Mouse (Mus musculus) E14TG2a.4 (cell line): Measurements from ENCODE around the gene Gm3642.
A peak's percentile ranks its signal among the peaks of the same experiment; 100 is the strongest.
"Not testable (repeated sequence)": the region's sequence is repeated elsewhere in the genome, so short reads cannot be mapped to it uniquely, and the experiment has no call there.

Experiments
- H3K27me3 ChIP-seq: 2 replicates; pipeline ENCODE4 v1.6.1; 2014; ENCODE audit warnings: low read length, control low read depth; ENCODE audit not compliant: insufficient read depth
- H3K36me3 ChIP-seq: 2 replicates; pipeline ENCODE4 v1.6.1; 2014; ENCODE audit warnings: low read length, control low read depth; ENCODE audit not compliant: insufficient read depth
- H3K4me1 ChIP-seq: replicated peaks from 2 replicates; pipeline ENCODE4 v1.6.1; 2014; ENCODE audit warnings: low read depth, low read length, control low read depth
- H3K4me3 ChIP-seq: replicated peaks from 2 replicates; pipeline ENCODE4 v1.5.1; 2014; ENCODE audit warnings: mild to moderate bottlenecking, low read length
- H3K9me3 ChIP-seq: 2 replicates; pipeline ENCODE4 v1.6.1; 2014; ENCODE audit warnings: low read length, control low read depth

The Gm3642 gene

DNA sequence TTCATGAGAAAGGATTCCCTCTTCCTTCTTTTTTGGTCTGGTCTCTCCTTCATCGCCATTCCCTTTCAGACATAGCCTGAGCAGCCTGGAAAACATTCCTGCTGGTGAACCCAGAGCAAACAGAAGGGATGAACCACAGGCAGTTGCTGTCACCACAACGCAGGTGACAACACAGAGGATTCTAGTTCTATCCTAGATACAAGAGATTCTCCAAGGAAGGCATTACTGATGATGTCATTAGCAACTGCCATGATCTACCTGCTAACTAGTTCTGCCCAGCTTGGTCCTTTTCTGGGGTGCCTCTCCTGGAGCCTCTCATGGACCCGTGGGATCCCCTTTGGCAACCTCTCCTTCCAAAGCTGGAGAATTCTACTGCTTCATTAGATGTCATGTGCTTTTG is at the start of gene Gm3642:
Gene Gm3642 (minus strand): TSS at position 101 of the 400 bp plus-strand sequence.
- not testable (repeated sequence) for H3K4me1 ChIP-seq

DNA sequence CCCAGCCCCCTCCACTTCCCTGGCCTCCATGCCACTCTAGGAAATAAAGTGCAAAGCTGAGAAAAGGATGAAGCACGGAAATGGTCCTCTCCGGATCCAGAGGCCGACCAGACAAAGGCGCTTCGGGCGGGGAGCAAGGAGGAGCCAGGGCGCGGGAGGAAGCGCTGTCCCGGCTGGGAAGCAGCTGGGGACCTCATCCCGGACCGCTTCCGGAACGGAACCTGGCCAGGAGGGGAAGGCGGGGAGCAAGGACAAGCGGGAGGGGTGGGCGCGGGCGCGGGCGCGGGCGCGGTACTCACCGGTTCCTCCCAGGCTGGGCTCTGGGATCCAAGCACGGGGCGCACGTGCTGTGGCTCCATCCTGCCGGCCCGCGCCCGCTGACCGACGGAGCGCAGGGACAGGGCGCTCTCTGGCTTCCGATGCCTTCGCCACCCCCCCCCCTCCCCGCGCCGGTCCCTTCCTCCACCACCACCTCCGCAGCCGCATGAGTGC is 49.5 kb upstream of the Gm3642 start, which contains the start of gene Gm3667:
Gene Gm3667 (minus strand): TSS at position 442 of the 492 bp plus-strand sequence.
- Histone ChIP-seq H3K4me1 (peaks cover 11% of the 10 kb centered on the region), H3K4me3 (peak within 1 kb of the TSS; percentile 71), H3K27me3 (peaks cover 12% of the 10 kb centered on the region)
- H3K9me3 ChIP-seq, H3K36me3 ChIP-seq: not testable (repeated sequence)

More for the DNA sequence above, at the start of gene Gm3642:
- H3K9me3 ChIP-seq, H3K36me3 ChIP-seq, H3K4me3 ChIP-seq, H3K27me3 ChIP-seq: not testable (repeated sequence)

DNA sequence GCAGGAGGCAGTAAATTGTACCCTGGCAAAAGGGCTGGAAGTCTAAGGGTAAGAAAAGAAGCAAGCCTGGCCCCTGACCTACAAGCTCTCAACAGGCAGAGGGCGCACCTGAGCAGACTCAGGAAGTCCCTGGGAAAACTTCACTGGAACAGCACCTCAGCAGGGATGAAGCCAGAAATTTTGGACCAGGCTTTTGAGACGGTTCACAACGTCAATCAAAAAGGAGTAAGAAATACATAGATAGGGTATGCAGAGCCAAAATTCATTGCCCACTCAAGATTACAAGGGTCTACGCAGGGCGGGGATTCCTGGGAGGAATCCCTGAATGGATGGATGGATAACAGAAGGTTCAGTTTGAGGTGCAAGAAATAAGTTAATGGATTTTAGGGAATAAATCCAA is 48.7 kb upstream of the Gm3642 start:
- Histone ChIP-seq H3K4me1 (peaks cover 11% of the 10 kb centered on the region), H3K27me3 (peaks cover 12% of the 10 kb centered on the region), H3K4me3 (peak overlapping the region; percentile 71)
- not testable (repeated sequence) for H3K36me3 ChIP-seq, H3K9me3 ChIP-seq

DNA sequence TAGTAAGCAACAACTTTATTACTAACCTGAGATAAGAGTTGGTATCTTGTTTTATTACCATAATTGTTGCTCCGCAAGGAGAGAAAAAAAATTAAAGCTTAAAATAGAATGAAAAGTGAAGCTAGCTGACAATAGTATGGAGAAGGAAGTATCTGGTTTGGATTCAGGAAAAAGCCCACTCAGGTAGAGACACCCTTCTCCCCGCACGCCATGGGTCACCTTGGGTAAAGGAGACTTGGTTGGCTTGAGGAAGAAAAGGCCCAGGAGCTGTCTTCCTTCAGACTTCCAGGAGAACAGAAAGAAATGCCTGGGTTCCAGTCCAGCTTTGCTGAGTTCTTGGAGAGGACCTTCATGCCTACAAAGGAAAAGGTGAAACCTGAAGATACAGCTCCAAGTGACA is 16.8 kb downstream of the Gm3642 start:
- not testable (repeated sequence) for H3K36me3 ChIP-seq, H3K27me3 ChIP-seq, H3K9me3 ChIP-seq, H3K4me1 ChIP-seq, H3K4me3 ChIP-seq
